Mouse (Mus musculus) midbrain, postnatal 0 days (tissue): Measurements from ENCODE around the gene Rab24. TPM values are rescaled to one million over a fixed set of nuclear protein-coding genes. Genes with fewer than 3 reads are reported as not detected.

ENCODE experiments used
- ATAC-seq: fragments of 200-750 bp; cut with Nextera tagmentation; 2 replicates; pipeline ENCODE4 v1.8.0; 2017; ENCODE audit warnings: moderate number of reproducible peaks, mild to moderate bottlenecking, moderate TSS enrichment, moderate library complexity; ENCODE audit not compliant: low FRiP score
- DNase-seq: peaks from one replicate; pipeline ENCODE4 v3.0.0-alpha.2; 2015; ENCODE audit warnings: low spot score
- H3K27ac ChIP-seq: fragments of 300-500 bp; sonication (generic); 2 replicates; pipeline ENCODE4 v1.5.1; 2014; ENCODE audit warnings: low read depth, mild to moderate bottlenecking, low read length, mixed read lengths
- H3K27me3 ChIP-seq: fragments of 300-500 bp; sonication (generic); 2 replicates; pipeline ENCODE4 v1.6.1; 2014; ENCODE audit warnings: low read length, control low read depth, mixed read lengths; ENCODE audit not compliant: insufficient read depth
- H3K36me3 ChIP-seq: fragments of 300-500 bp; sonication (generic); 2 replicates; pipeline ENCODE4 v1.6.1; 2014; ENCODE audit warnings: low read length, control low read depth, mixed read lengths; ENCODE audit not compliant: insufficient read depth
- H3K4me1 ChIP-seq: fragments of 300-500 bp; sonication (generic); 2 replicates; pipeline ENCODE4 v1.6.1; 2014; ENCODE audit warnings: mild to moderate bottlenecking, control low read depth, antibody characterized with exemption, low read length, mixed read lengths; ENCODE audit not compliant: insufficient read depth
- H3K4me2 ChIP-seq: fragments of 300-500 bp; sonication (generic); 2 replicates; pipeline ENCODE4 v1.6.1; 2014; ENCODE audit warnings: low read depth, mild to moderate bottlenecking, low read length, mixed read lengths; ENCODE audit not compliant: poor library complexity, severe bottlenecking
- H3K4me3 ChIP-seq: fragments of 300-500 bp; sonication (generic); 2 replicates; pipeline ENCODE4 v1.5.1; 2014; ENCODE audit warnings: low read depth, mild to moderate bottlenecking, low read length, moderate library complexity
- H3K9ac ChIP-seq: fragments of 300-500 bp; sonication (generic); replicated peaks from 2 replicates; pipeline ENCODE4 v1.6.1; 2014; ENCODE audit warnings: mild to moderate bottlenecking, low read length, moderate library complexity, mixed read lengths; ENCODE audit not compliant: poor library complexity, severe bottlenecking
- H3K9me3 ChIP-seq: fragments of 300-500 bp; sonication (generic); 2 replicates; pipeline ENCODE4 v1.6.1; 2016; ENCODE audit warnings: low read length, control low read depth
- CTCF ChIP-seq: IDR thresholded peaks from 2 replicates; pipeline ENCODE4 v1.5.1; 2016; ENCODE audit warnings: antibody characterized with exemption, mild to moderate bottlenecking
- WGBS: fragments of 180-500 bp; shearing (Covaris S2); extraction: QIAGEN DNeasy Blood & Tissue Kit; methylation state at CpG from one replicate; pipeline ENCODE4 v1.1.7; 2014; 5-methylcytosine and 5-hydroxymethylcytosine counted together
- polyA plus RNA-seq: library from polyadenylated mRNA; unstranded; fragments of >200 nt; fragmentation: Nextera tagmentation; extraction: Ambion mirVana; gene quantifications from 2 replicates; pipeline ENCODE4 v1.2.1, GENCODE M21; 2015
- total RNA-seq: library from RNA; depleted of rRNA; stranded (reverse); fragments of >200 nt; gene quantifications from 2 replicates; pipeline ENCODE4 v1.2.3, GENCODE M21; 2014

Rab24 gene
- total and polyA plus RNA-seq, 2 experiments from 2014 or later: 84.2 to 88.1 TPM

DNA sequence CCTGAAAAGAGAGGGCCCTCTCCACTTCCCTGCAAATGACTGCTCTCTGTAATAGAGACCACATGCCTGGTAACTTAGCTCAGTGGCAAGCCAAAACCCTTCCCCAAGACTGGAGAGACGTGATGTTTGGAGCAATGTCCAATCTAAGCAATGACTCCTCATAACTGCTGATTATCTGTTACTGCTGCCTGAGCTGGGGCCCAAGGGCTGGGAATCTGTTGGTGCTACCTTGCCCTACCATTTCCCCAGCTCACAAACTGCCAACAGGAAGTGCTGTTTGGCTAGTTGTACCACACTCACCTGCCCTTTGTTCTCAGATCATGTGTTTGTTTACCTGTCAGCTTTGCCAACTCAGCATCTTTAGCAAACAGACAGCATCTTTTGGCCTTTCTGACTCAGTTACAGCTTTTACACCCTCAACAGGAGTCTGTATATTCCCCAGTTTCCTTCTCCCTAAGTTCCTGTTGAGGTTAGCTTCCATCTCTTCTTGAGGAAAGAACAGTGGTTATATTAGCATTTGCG, 6.8 kb downstream of the Rab24 start:
- no peak for ATAC-seq
- H3K36me3 ChIP-seq: peaks cover 53% of the 10 kb centered on the region
- no peak overlapping the region for H3K27ac ChIP-seq
- no peak for TF ChIP-seq CTCF
- no peak overlapping the region for H3K4me3 ChIP-seq
- H3K4me2 ChIP-seq: no peak overlapping the region
- WGBS: 86% methylated on average over 2 of the region's 2 CpGs
- H3K9me3 ChIP-seq: no peaks in the 10 kb centered on the region
- no peak for DNase-seq
- H3K4me1 ChIP-seq: no peaks in the 10 kb centered on the region
- H3K9ac ChIP-seq: no peak overlapping the region
- no peaks in the 10 kb centered on the region for H3K27me3 ChIP-seq

DNA sequence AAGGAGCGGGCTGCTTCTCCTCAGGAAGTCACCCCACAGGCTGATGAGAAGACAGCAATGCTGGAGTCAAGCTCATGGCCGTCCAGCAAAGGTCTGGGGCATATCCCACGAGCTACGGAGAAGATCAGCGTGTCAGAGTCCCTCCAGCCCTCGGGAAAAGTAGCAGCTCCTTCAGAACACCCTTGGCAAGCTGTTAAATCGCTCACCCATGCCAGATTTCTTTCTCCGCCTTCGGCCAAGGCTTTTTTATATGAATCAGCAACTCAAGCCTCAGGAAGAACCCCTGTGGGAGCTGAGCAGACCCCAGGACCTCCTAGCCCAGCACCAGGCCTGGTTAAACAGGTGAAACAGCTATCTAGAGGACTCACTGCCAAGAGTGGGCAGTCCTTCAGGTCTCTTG, 8.7 kb downstream of the Rab24 start:
- Histone ChIP-seq H3K27ac (no peak overlapping the region), H3K9ac (no peak overlapping the region), H3K4me3 (no peak overlapping the region), H3K27me3 (no peaks in the 10 kb centered on the region), H3K36me3 (peaks cover 52% of the 10 kb centered on the region), H3K4me1 (no peaks in the 10 kb centered on the region), H3K9me3 (no peaks in the 10 kb centered on the region), H3K4me2 (no peak overlapping the region)
- no peak for TF ChIP-seq CTCF
- 88% methylated on average over 9 of the region's 9 CpGs for WGBS
- no peak for ATAC-seq
- DNase-seq: no peak

DNA sequence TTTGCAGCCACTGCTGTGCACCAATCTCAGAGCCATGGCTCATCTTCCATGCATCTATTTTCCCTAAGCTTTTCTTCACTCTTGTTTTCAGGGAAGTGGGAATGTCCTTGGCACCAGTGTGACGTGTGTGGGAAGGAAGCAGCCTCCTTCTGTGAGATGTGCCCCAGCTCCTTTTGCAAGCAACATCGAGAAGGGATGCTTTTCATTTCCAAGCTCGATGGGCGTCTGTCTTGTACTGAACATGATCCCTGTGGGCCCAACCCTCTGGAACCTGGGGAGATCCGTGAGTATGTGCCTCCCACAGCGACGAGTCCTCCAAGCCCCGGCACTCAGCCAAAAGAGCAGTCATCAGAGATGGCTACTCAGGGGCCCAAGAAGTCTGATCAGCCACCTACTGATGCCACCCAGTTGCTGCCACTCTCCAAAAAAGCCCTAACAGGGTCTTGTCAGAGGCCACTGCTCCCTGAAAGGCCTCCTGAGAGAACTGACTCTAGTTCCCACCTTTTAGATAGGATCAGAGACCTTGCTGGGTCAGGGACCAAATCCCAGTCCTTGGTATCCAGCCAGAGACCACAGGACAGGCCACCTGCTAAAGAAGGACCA, 9.6 kb downstream of the Rab24 start:
- DNase-seq: no peak
- no peak for ATAC-seq
- Histone ChIP-seq H3K4me3 (no peak overlapping the region), H3K4me1 (no peaks in the 10 kb centered on the region), H3K27me3 (no peaks in the 10 kb centered on the region), H3K36me3 (peaks cover 61% of the 10 kb centered on the region), H3K27ac (no peak overlapping the region), H3K9ac (no peak overlapping the region), H3K9me3 (no peaks in the 10 kb centered on the region), H3K4me2 (no peak overlapping the region)
- WGBS: 93% methylated on average over 8 of the region's 8 CpGs
- TF ChIP-seq CTCF: no peak

DNA sequence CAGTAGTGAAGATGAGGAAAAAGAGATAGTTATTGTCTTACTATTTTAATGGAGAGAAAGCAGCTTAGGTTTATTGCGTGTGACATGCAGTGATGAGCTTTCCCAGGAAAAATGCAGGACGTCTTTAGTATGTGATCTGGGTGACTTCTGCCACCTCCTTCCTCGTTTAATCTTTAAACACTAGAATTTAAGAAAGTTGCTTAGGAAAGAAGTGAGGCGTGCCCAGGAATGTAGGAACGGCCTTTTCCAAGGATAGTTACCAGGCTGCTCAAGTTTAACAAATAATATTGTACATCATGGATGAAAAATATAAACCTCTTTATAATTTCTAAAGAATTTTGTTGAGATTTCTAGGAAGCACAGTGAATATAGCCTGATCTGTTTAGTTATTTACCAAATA, 20.8 kb downstream of the Rab24 start:
- Histone ChIP-seq H3K27me3 (no peaks in the 10 kb centered on the region), H3K36me3 (peaks cover 37% of the 10 kb centered on the region), H3K4me2 (no peak overlapping the region), H3K9ac (no peak overlapping the region), H3K4me3 (no peak overlapping the region), H3K9me3 (no peaks in the 10 kb centered on the region), H3K27ac (no peak overlapping the region), H3K4me1 (no peaks in the 10 kb centered on the region)
- 91% methylated on average over 5 of the region's 5 CpGs for WGBS
- no peak for DNase-seq
- no peak for ATAC-seq
- no peak for TF ChIP-seq CTCF

DNA sequence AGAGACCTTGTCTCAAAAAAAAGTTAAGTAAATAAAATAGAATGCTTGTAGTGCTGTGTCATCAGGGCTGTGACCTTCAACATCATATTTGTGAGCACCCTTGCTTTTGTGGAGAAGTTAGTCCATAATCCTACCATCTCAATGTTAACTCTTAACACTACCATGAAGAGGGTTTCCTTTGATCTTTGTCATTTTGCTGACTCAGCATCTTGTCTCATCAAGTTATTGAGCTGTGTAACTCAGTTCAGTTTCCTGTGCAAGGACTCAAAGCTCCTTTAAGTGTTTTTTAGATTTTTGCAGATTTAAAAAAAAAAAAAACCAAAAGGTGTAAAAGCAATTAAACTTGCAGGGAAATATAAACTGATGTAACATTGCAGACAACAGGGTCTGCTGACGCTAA, 25.0 kb downstream of the Rab24 start:
- no peak for DNase-seq
- no peak for TF ChIP-seq CTCF
- ATAC-seq: no peak
- H3K36me3 ChIP-seq: peaks cover 37% of the 10 kb centered on the region
- no peak overlapping the region for H3K27ac ChIP-seq
- no peak overlapping the region for H3K4me2 ChIP-seq
- H3K4me1 ChIP-seq: no peaks in the 10 kb centered on the region
- WGBS: 96% methylated on average over 1 of the region's 1 CpGs
- H3K9me3 ChIP-seq: no peaks in the 10 kb centered on the region
- no peaks in the 10 kb centered on the region for H3K27me3 ChIP-seq
- H3K9ac ChIP-seq: no peak overlapping the region
- H3K4me3 ChIP-seq: no peak overlapping the region

DNA sequence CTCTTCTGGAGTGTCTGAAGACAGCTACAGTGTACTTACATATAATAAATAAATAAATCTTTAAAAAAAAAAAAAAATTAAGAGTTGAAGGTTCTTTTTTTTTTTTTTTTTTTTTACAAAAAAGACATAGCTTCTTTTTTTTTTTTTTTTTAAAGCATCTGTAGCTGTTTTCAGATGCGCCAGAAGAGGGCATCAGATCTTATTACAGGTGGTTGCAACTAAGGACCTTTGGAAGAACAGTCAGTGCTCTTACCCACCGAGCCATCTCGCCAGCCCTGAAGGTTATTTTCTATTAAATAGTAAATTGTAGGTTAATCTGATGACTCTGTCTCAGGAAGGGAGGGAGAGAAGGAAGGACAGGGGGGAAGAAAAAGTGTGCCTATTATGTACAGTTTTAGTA, 32.9 kb downstream of the Rab24 start:
- no peaks in the 10 kb centered on the region for H3K9me3 ChIP-seq
- H3K27ac ChIP-seq: no peak overlapping the region
- H3K36me3 ChIP-seq: peaks cover 20% of the 10 kb centered on the region
- no peak overlapping the region for H3K9ac ChIP-seq
- DNase-seq (peak; percentile 8), ATAC-seq (no peak)
- peak; percentile 43 for TF ChIP-seq CTCF
- H3K4me3 ChIP-seq: no peak overlapping the region
- 82% methylated on average over 3 of the region's 3 CpGs for WGBS
- no peak overlapping the region for H3K4me2 ChIP-seq
- H3K27me3 ChIP-seq: no peaks in the 10 kb centered on the region
- H3K4me1 ChIP-seq: no peaks in the 10 kb centered on the region
